Mouse (Mus musculus): ENCODE measurements around the gene Efna2. TPM values are rescaled to one million over a fixed set of nuclear protein-coding genes. Genes with fewer than 3 reads are reported as not detected.

The Efna2 gene
- total RNA-seq, 2 experiments from 2014 or later, result 6.5 to 7.5 TPM

GRCm38 (mm10) chr10:80141786-80142529, 37.3 kb upstream of the Efna2 start:
- DNase-seq (ENCODE audit: low spot score in 2 of 2), result peak; percentile 60 to 84

- DNase-seq (ENCODE audit: low spot score in 2 of 2), result no peak
These were observed 36.8 kb upstream of the Efna2 start for GRCm38 (mm10) chr10:80142530-80142925.

- DNase-seq (ENCODE audit: low spot score in 2 of 2), result no peak
These were observed 35.6 kb upstream of the Efna2 start for GRCm38 (mm10) chr10:80143664-80144063.

GRCm38 (mm10) chr10:80144159-80144558, 35.1 kb upstream of the Efna2 start:
- no peak for DNase-seq (ENCODE audit: low spot score in 2 of 2)

- DNase-seq (ENCODE audit: low spot score in 2 of 2), result no peak
These were observed 34.1 kb upstream of the Efna2 start for GRCm38 (mm10) chr10:80144864-80145838.

GRCm38 (mm10) chr10:80145896-80146295, 33.4 kb upstream of the Efna2 start:
- no peak for DNase-seq (ENCODE audit: low spot score in 2 of 2)

GRCm38 (mm10) chr10:80146568-80147011, 32.7 kb upstream of the Efna2 start:
- DNase-seq (ENCODE audit: low spot score in 2 of 2), result no peak

- no peak for DNase-seq (ENCODE audit: low spot score in 2 of 2)
These were observed 32.0 kb upstream of the Efna2 start for GRCm38 (mm10) chr10:80147146-80147718.

- peak; percentile 78 to 81 for DNase-seq (ENCODE audit: low spot score in 2 of 2)
These were observed 31.3 kb upstream of the Efna2 start, which contains the start of gene Midn for GRCm38 (mm10) chr10:80147719-80148601. Gene Midn (plus strand): TSS chr10:80148272.

GRCm38 (mm10) chr10:80148610-80149290, 30.5 kb upstream of the Efna2 start:
- peak; percentile 92 to 93 for DNase-seq (ENCODE audit: low spot score in 2 of 2)

GRCm38 (mm10) chr10:80149291-80150225, 29.7 kb upstream of the Efna2 start:
- peak; percentile 90 to 94 for DNase-seq (ENCODE audit: low spot score in 2 of 2)

GRCm38 (mm10) chr10:80150226-80151210, 28.8 kb upstream of the Efna2 start:
- no peak for DNase-seq (ENCODE audit: low spot score in 2 of 2)

GRCm38 (mm10) chr10:80151211-80152034, 27.9 kb upstream of the Efna2 start:
- DNase-seq (ENCODE audit: low spot score in 2 of 2), result no peak

- no peak for DNase-seq (ENCODE audit: low spot score in 2 of 2)
These were observed 27.0 kb upstream of the Efna2 start for GRCm38 (mm10) chr10:80152071-80152872.

GRCm38 (mm10) chr10:80152873-80153260, 26.4 kb upstream of the Efna2 start:
- no peak for DNase-seq (ENCODE audit: low spot score in 2 of 2)

GRCm38 (mm10) chr10:80153713-80154112, 25.6 kb upstream of the Efna2 start:
- DNase-seq (ENCODE audit: low spot score in 2 of 2), result no peak

Measured in adrenal gland, postnatal 4 days (tissue).